Mouse (Mus musculus) kidney, postnatal 10 days (tissue): ENCODE measurements around the gene Efnb2.
A peak's percentile ranks its signal among the peaks of the same experiment; 100 is the strongest.

Experiments
- DNase-seq: peaks from one replicate; pipeline ENCODE4 v3.0.0; 2021; ENCODE audit warnings: mixed read lengths

Gene Efnb2

GRCm38 (mm10) chr8:8611928-8612327 is 49.1 kb downstream of the Efnb2 start:
- no peak for DNase-seq

GRCm38 (mm10) chr8:8609791-8610190 is 51.3 kb downstream of the Efnb2 start:
- DNase-seq = no peak

DNA sequence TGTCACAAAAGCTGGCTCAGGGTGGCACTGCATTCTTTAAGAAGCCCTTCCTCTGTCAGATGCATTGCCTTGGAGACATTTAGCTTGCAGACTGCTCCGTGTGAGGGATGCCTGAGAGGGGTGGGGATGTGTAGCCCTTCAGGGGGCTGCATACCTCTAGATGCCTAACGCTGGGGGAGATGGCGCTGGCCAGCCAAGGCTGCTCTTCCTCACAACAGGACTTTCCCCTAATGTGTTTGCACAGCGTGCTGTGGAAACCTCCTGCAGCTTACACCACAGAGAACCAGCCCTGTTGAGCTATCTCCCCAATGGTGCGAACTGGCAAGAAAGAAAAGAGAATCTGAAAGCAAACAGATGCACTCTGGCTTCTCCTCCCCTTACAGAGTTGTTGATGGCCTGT is 51.9 kb downstream of the Efnb2 start:
- no peak for DNase-seq

DNA sequence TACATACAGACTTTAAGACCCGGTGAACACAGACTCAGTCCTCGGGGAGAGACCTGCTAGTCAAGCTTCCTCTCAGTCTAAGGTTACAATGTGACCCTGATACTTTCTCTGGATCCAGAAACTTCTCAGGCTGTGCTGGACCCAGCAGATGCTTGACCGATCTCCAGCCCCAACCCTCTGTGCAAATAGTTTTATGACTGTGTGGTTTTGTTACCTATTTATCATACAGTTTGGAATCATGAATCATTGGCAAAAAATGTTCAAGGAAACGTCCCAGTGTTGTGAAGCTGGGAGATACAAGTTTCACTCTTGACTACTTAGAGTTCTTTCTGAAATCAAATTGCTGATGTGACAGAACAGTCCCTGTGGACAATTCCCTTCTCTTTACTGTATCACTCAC is 55.4 kb downstream of the Efnb2 start:
- no peak for DNase-seq

DNA sequence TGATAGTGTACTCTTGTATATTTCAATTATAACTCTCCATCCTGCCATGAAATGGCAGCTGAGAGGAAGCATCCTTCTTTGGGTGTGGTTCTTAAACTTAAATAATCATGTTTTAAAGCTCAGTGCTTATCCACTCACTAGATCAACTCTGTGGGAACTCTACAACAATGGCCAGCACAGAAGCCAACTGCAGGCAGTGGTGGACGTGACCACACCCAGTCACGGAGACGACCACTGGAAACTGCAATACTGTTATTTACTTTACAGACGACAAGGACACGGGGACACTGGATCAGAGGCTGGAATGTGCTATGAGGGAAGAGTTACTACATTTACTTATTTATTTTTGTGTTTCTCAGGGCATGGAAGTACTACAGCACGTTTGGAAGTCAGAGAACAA is 57.2 kb downstream of the Efnb2 start:
- DNase-seq = no peak

- peak; percentile 34 for DNase-seq
These were observed 58.2 kb downstream of the Efnb2 start for GRCm38 (mm10) chr8:8602616-8603461.

- DNase-seq = no peak
These were observed 61.1 kb downstream of the Efnb2 start for GRCm38 (mm10) chr8:8599931-8600330.

GRCm38 (mm10) chr8:8597434-8597833 is 63.6 kb downstream of the Efnb2 start:
- no peak for DNase-seq

DNA sequence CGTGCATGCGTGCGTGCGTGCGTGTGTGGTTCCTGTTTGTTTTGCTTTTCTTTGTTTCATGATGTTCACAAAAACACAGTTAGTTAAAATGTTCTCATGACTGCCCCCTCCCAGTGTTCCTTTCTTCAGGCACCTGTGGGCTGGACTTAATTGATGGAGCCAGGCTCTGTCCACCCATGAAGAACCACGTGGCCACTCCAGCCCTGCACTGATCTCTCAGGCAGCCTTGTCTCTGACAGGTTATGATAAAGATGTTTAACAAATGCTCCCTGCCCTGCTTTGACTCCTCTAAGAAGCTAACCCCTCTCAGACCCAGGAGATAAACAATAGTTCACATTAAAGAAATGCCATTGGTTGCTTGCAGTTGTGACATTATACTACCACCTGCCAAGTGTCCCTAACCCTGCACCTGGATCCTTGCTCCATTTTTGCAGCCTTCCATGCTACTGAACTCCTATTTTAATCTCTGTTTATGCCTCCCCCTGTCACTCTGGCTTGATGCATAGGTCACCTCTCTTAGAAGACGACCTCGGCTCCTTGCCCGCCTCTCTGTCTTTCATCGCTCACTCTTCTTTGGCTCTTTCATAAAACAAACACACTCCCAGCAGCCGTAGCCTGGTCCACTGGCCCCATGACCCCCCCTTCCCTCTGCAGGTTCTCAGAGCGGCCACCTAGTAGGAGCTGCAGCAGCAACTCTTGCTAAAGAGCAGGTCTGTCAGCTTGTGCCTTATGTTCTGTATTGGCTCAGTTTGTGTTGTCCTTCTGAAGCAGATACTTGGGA is 65.0 kb downstream of the Efnb2 start:
- DNase-seq = no peak

GRCm38 (mm10) chr8:8593812-8594211 is 67.2 kb downstream of the Efnb2 start:
- DNase-seq = no peak

DNA sequence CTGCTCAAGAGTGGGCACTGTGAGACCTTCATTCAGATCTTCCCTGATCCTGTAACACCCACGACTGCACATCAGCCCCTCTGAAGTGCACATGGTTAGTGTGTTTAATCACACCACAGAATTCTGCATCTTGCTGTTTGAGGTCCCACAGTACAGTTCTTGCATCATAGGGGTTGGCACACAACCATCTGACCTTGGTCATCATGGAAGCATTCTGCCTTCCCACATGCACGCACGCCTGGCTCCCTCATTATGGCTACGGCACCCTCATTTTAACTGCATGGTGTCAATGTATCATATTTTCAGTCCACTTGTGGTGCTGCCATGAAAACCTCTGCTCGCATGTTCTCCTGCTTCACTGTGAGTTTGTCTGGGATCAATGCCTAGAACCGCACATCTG is 67.7 kb downstream of the Efnb2 start:
- no peak for DNase-seq

DNA sequence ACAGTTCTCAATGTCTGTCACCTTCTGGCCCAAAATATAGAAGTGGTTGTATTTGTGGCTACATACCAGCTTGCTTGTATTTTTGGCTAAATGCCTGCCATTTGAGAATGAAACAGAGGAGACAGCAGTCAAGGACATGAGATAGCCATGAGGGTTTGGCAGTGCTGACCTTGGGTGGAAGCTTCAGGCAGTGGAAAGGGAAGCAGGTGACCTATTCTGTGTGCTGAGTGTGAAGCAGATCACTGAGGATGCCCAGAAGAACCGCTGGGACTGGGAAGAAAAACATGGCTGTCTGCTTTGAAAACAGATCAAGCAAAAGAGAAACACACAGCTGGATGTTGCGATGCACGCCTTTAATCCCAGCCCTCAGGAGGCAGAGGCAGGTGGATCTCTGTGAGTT is 68.7 kb downstream of the Efnb2 start:
- DNase-seq = no peak

- no peak for DNase-seq
These were observed 77.1 kb downstream of the Efnb2 start for GRCm38 (mm10) chr8:8583981-8584377.

- DNase-seq = no peak
These were observed 77.6 kb downstream of the Efnb2 start for GRCm38 (mm10) chr8:8583290-8583980.

DNA sequence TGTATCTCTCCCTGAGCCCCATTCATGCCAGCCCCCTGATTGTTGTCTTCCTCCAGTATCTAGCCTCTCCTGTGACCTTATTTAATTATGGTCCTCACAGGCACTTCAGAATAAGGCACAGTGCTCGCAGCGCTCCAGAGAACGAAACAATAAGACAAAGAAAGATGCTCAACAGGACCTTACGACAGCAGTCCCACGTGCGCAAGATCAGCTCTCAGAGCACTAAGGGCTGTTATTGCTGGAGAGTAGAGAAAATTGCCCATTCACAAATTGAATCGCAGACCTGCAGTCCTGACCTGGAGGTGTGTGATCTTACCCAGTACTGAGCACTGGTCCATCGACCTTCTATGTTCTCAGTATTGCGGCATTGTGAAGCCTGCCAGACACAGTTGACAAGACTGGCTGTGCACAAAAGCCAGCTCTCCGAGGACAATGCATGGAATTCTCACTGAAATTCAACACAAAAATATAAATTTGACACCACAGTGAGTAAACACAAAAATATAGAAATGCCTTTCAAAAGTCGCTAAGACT is 83.2 kb downstream of the Efnb2 start:
- DNase-seq = no peak

GRCm38 (mm10) chr8:8576833-8577232 is 84.2 kb downstream of the Efnb2 start:
- peak; percentile 44 for DNase-seq

DNA sequence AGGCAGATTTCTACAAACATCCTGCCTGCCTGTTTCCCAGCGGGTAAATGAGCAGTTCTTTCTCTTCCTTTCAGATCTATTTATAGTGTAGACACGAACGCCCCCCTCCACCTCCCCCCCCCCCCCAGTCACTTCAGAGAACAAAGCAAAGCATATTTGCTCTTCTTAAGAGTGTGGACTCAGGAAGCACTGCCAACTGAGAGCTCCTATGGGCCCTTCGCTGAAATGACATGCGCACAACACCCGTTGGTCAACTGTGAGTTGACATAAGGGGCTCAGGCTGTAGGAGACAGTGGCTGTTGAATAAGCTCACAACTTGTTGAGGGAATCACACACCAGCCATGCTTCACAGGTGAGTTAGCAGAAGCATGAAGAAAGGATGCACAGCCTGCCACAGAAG is 84.8 kb downstream of the Efnb2 start:
- no peak for DNase-seq

DNA sequence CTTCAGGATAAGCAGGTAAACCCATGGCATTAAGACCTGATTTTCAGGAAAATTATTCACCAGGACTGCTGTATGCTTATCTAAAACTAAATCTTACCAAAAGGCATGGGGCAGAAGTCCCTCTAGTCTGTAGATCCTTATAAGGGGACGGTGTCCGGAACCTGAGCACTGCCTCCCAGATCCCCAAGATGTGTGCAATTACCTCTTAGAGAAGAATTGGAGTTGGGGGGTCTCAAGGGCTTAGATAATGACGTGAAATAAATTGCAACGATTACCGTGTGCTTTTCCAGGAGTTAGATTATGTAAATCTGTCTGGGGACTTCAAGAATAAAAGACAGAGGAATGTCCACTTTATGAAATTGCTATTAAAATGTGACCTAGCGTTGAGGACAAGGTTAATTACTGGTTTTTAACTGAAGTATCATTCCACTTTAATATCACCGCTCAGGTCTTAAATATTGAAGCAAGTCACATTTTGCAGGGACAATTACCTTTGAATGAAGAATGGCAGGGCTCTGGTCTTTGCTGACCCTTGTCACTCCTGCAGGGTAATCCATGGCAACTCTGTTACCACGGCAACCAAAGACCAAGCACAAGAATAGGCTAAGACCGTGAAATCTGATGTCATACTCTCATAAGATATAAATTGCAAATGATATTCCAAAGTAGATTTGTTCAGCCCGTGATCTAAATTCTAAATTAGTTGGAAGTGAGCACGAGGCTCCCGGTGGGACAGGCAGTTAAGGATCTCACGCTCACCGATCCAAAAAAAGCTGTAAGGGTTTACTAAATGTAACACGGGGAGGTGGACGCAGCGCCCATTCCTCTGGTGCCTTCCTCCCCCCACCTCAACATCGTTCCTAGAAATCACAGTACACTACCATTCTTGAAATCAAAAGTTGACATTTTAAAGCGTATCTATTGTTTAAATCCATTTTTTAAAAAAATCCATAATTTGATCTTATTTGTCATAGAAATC is 86.2 kb downstream of the Efnb2 start:
- no peak for DNase-seq

DNA sequence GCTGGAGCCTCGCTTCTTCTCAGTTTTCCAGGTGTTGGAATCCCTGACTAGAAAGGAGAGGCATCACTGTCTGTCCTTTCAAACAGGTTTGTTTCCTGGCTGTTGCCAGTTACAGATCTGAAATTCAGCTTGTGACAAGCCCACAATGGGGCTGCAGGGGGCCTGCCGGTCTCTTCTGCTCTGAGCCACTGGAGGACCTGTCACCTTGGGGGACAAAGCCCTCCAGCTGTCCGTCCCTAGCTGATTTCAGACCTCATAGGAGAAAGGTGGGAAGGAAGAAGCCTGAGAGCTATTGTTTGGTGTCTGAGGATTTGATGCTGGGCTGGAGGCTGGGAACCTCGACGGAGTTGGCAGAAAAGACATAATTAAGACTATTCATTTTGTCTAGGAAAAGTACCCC is 88.8 kb downstream of the Efnb2 start:
- DNase-seq = no peak

DNA sequence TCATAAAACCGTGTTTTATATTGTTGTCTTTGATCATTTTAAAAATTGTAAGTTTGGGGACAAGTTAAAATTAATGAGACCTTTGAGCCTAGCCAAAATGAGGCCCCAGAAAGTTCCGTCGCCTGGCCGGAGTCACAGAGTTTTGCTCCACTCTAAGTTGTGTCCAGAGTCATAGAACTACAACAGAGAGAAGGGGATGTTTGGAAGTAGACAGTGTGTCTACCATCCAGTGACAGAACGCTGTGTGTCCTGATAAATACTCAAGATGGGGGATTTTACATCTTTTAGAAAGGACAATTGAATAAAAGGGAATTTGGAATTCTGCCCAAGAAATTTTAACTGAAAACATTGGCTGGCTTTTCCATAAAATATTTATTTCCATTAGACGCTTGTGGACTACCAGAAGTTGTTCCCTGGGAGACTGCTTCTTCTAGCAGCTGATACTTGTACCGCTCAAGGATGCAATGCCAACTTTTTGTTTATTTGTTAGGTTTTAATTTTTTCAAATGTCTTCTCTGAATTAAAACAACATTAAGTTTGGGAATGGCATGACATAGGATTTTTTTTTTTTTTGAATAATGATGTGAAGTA is 89.3 kb downstream of the Efnb2 start:
- DNase-seq = no peak

DNA sequence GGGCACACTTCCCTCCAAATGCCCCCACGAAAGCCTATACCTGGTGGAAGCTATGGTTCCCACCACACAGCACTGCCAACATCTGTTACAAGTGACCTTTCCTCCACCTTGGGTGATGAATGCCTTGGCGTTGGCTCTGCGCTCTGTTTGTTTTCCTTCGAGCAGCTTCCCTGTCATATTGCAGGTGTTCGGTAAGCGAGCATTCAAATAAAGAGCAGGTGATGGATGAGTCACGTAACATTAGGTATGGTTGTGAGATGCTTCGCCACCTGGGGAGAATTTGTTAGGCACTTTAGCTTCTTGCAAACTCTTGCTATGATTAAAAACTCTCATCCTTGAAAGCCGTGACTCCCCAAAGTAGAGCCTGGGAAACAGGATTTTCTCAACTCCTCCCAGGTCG is 91.8 kb downstream of the Efnb2 start:
- no peak for DNase-seq
